Mouse (Mus musculus) CH12.LX (cell line): ENCODE results near the gene Cd164. TPM values are rescaled to one million over a fixed set of nuclear protein-coding genes. Genes with fewer than 3 reads are reported as not detected.

Experiments used
- DNase-seq: peaks from one replicate; pipeline ENCODE4 v3.0.0-alpha.2; 2013; ENCODE audit errors: extremely low read depth
- H3K27ac ChIP-seq: 2 replicates; pipeline ENCODE4 v1.5.1; 2012; ENCODE audit warnings: low read depth, mild to moderate bottlenecking, control low read depth, moderate library complexity; ENCODE audit not compliant: insufficient read depth
- H3K27me3 ChIP-seq: replicated peaks from 2 replicates; pipeline ENCODE3; 2012; ENCODE audit warnings: inconsistent platforms
- H3K36me3 ChIP-seq, 2 experiments: replicated peaks in 1 of 2; 2 replicates each; pipeline versions ENCODE3 to v1.6.1; 2012; ENCODE audit warnings: inconsistent platforms in 1 of 2, low read length in 1 of 2, mild to moderate bottlenecking in 1 of 2, mixed read lengths in 1 of 2, moderate library complexity in 1 of 2; ENCODE audit not compliant: control insufficient read depth in 1 of 2, insufficient read depth in 1 of 2
- H3K4me1 ChIP-seq, 2 experiments: 2 replicates each; pipeline ENCODE4 v1.6.1; 2012; ENCODE audit warnings: inconsistent platforms in 1 of 2, moderate library complexity in 1 of 2; ENCODE audit not compliant: insufficient read depth in 2 of 2, control insufficient read depth in 1 of 2
- H3K4me2 ChIP-seq: 2 replicates; pipeline ENCODE4 v1.6.1; 2012; ENCODE audit warnings: low read depth, mild to moderate bottlenecking, control low read depth; ENCODE audit not compliant: poor library complexity, insufficient read depth, severe bottlenecking
- H3K4me3 ChIP-seq, 3 experiments: fragments of 150-350 bp in 1 of 3; sonication (generic) in 1 of 3; replicated peaks in 1 of 3; 2 replicates each; pipeline versions ENCODE3 to v1.5.1; 2011 to 2012; ENCODE audit warnings: low read depth in 2 of 3, low read length in 2 of 3, mild to moderate bottlenecking in 2 of 3, moderate library complexity in 2 of 3, control low read depth in 1 of 3, improper control_type of control experiment in 1 of 3, inconsistent platforms in 1 of 3, mixed read lengths in 1 of 3; ENCODE audit not compliant: poor library complexity in 1 of 3
- H3K79me2 ChIP-seq: replicated peaks from 2 replicates; pipeline ENCODE4 v1.6.1; 2012; ENCODE audit warnings: mild to moderate bottlenecking, moderate library complexity; ENCODE audit not compliant: control insufficient read depth, poor library complexity, insufficient read depth, severe bottlenecking; ENCODE audit errors: extremely low read depth
- H3K9ac ChIP-seq: 2 replicates; pipeline ENCODE4 v1.6.1; 2012; ENCODE audit warnings: low read depth, mild to moderate bottlenecking, control low read depth, moderate library complexity; ENCODE audit not compliant: insufficient read depth
- H3K9me3 ChIP-seq: replicated peaks from 2 replicates; pipeline ENCODE3; 2012; ENCODE audit warnings: low read length, inconsistent platforms, mixed read lengths
- CTCF ChIP-seq, 2 experiments: IDR thresholded peaks in 1 of 2; conservative IDR thresholded peaks in 1 of 2; 2 replicates each; pipeline ENCODE4 v1.5.1; 2011 to 2012; ENCODE audit warnings: low read depth in 2 of 2, low read length in 2 of 2, improper control_type of control experiment in 1 of 2, inconsistent platforms in 1 of 2, mild to moderate bottlenecking in 1 of 2, moderate library complexity in 1 of 2
- ELF1 ChIP-seq: IDR thresholded peaks from 2 replicates; pipeline ENCODE4 v1.6.1; 2014; ENCODE audit warnings: low read depth, mild to moderate bottlenecking, inconsistent platforms, low read length, improper control_type of control experiment
- EP300 ChIP-seq: IDR thresholded peaks from 2 replicates; pipeline ENCODE4 v1.6.1; 2011; ENCODE audit warnings: low read length, improper control_type of control experiment
- ETS1 ChIP-seq: conservative IDR thresholded peaks from 2 replicates; pipeline ENCODE4 v1.6.1; 2012; ENCODE audit warnings: low read depth, mild to moderate bottlenecking, inconsistent platforms, low read length, improper control_type of control experiment, moderate library complexity
- HCFC1 ChIP-seq: IDR thresholded peaks from 2 replicates; pipeline ENCODE4 v1.6.1; 2012; ENCODE audit warnings: low read depth, mild to moderate bottlenecking, inconsistent platforms, low read length, improper control_type of control experiment
- JUN ChIP-seq: IDR thresholded peaks from 2 replicates; pipeline ENCODE4 v1.6.1; 2011; ENCODE audit warnings: low read depth, mild to moderate bottlenecking, low read length, improper control_type of control experiment, moderate library complexity; ENCODE audit not compliant: insufficient read depth
- MAZ ChIP-seq: IDR thresholded peaks from 2 replicates; pipeline ENCODE4 v1.6.1; 2012; ENCODE audit warnings: low read depth, mild to moderate bottlenecking, inconsistent platforms, low read length, improper control_type of control experiment, moderate library complexity
- MEF2A ChIP-seq: IDR thresholded peaks from 2 replicates; pipeline ENCODE4 v1.6.1; 2014; ENCODE audit warnings: low read depth, mild to moderate bottlenecking, inconsistent platforms, low read length, improper control_type of control experiment, borderline replicate concordance
- MYC ChIP-seq: IDR thresholded peaks from 2 replicates; pipeline ENCODE4 v1.6.1; 2011; ENCODE audit warnings: low read depth, mild to moderate bottlenecking, improper control_type of control experiment, low read length
- NELFE ChIP-seq: IDR thresholded peaks from 2 replicates; pipeline ENCODE4 v1.6.1; 2011; ENCODE audit warnings: low read depth, low read length, improper control_type of control experiment
- NRF1 ChIP-seq: IDR thresholded peaks from 2 replicates; pipeline ENCODE4 v1.6.1; 2014; ENCODE audit warnings: low read depth, mild to moderate bottlenecking, inconsistent platforms, low read length, improper control_type of control experiment, moderate library complexity
- PAX5 ChIP-seq: IDR thresholded peaks from 2 replicates; pipeline ENCODE4 v1.6.1; 2012; ENCODE audit warnings: low read length, inconsistent platforms, mixed read lengths
- POLR2A ChIP-seq: IDR thresholded peaks from 2 replicates; pipeline ENCODE4 v1.6.1; 2011; ENCODE audit warnings: low read depth, mild to moderate bottlenecking, improper control_type of control experiment, low read length
- POLR2AphosphoS2 ChIP-seq: IDR thresholded peaks from 2 replicates; pipeline ENCODE4 v1.6.1; 2011; ENCODE audit warnings: low read depth, low read length, improper control_type of control experiment
- RAD21 ChIP-seq: IDR thresholded peaks from 2 replicates; pipeline ENCODE4 v1.6.1; 2011; ENCODE audit warnings: low read depth, mild to moderate bottlenecking, low read length, improper control_type of control experiment, moderate library complexity
- RCOR1 ChIP-seq: conservative IDR thresholded peaks from 2 replicates; pipeline ENCODE4 v1.6.1; 2012; ENCODE audit warnings: low read depth, mild to moderate bottlenecking, inconsistent platforms, low read length, improper control_type of control experiment
- SMC3 ChIP-seq: IDR thresholded peaks from 2 replicates; pipeline ENCODE4 v1.6.1; 2011; ENCODE audit warnings: low read depth, low read length, improper control_type of control experiment
- TBP ChIP-seq: conservative IDR thresholded peaks from 2 replicates; pipeline ENCODE4 v1.6.1; 2011; ENCODE audit warnings: low read depth, low read length, improper control_type of control experiment
- ZKSCAN1 ChIP-seq: IDR thresholded peaks from 2 replicates; pipeline ENCODE4 v1.6.1; 2012; ENCODE audit warnings: low read depth, inconsistent platforms, low read length, improper control_type of control experiment, borderline replicate concordance
- dilution Hi-C: fragments of 300-500 bp; cut with MboI; formaldehyde crosslinking; loops from 2 replicates; pipeline ENCODE4 v1.14.3; 2020; ENCODE audit warnings: low sequenced_read_pairs; ENCODE audit not compliant: extremely low pct_unique_long_range_greater_than_20kb, extremely low pct_ligation_motif_present
- in situ Hi-C: fragments of 300-500 bp; cut with MboI; formaldehyde crosslinking; loops from 3 replicates; pipeline ENCODE4 v1.14.3; 2019; ENCODE audit warnings: low sequenced_read_pairs, low pct_ligation_motif_present, low pct_unique_long_range_greater_than_20kb, mixed read lengths
- polyA plus RNA-seq: library from polyadenylated mRNA; unstranded; fragments of >175 nt; gene quantifications from 2 replicates; pipeline ENCODE4 v1.2.1, GENCODE M21; 2012; ENCODE audit warnings: low read depth; ENCODE audit not compliant: insufficient read length
- total RNA-seq, 2 experiments: library from RNA; depleted of rRNA; stranded (reverse); fragments of 300-350 nt in 1 of 2; fragments of >200 nt in 1 of 2; gene quantifications; 2 replicates each; pipeline ENCODE4 v1.2.3; 2012 to 2014

Cd164 gene
- total and polyA plus RNA-seq, 3 experiments: 41.0 to 191 (median 151) TPM

- in situ Hi-C loops: no loop called here
- Histone ChIP-seq H3K27ac (no peak overlapping the region), H3K36me3 (peaks cover 42 to 54% of the 10 kb centered on the region in 2 experiments), H3K79me2 (no peaks in the 10 kb centered on the region), H3K9me3 (no peaks in the 10 kb centered on the region)
- no peak for DNase-seq
- no peak for TF ChIP-seq MAZ
- no peak for TF ChIP-seq RCOR1
- no peak for TF ChIP-seq POLR2A
- TF ChIP-seq EP300: no peak
- no peak for TF ChIP-seq ETS1
- TF ChIP-seq NRF1: no peak
- TF ChIP-seq, all 38 proteins: peak for 0
- no peaks in the 10 kb centered on the region for H3K27me3 ChIP-seq
- dilution Hi-C loops: no loop called here
- H3K4me1 ChIP-seq: peaks cover 4 to 17% of the 10 kb centered on the region in 2 experiments; a peak in 3 of 4 replicates
- H3K4me2 ChIP-seq: peak overlapping the region; percentile 60; the same call in 1 of the 2 replicates
- H3K4me3 ChIP-seq: no peak overlapping the region
- no peak overlapping the region for H3K9ac ChIP-seq
Measured at GRCm38 (mm10) chr10:41488877-41489276, 30.3 kb upstream of the Cd164 start.

- H3K9ac ChIP-seq: peak overlapping the region; percentile 63; the same call in 1 of the 2 replicates
- H3K4me2 ChIP-seq: peak overlapping the region; percentile 60
- peak overlapping the region in 2 of 3 experiments; percentile 69 to 79 for H3K4me3 ChIP-seq
- H3K36me3 ChIP-seq: peaks cover 37 to 50% of the 10 kb centered on the region in 2 experiments
- no peaks in the 10 kb centered on the region for H3K27me3 ChIP-seq
- no peaks in the 10 kb centered on the region for H3K79me2 ChIP-seq
- H3K9me3 ChIP-seq: no peaks in the 10 kb centered on the region
- H3K27ac ChIP-seq: no peak overlapping the region
- dilution Hi-C loops (no loop called here), in situ Hi-C loops (no loop called here)
- peaks cover 4 to 17% of the 10 kb centered on the region in 2 experiments; a peak in 3 of 4 replicates for H3K4me1 ChIP-seq
- TF ChIP-seq ETS1 (no peak), POLR2AphosphoS2 (no peak), ZKSCAN1 (no peak), POLR2A (no peak), TBP (no peak), NELFE (no peak), MEF2A (no peak), NRF1 (no peak), ELF1 (no peak), SMC3 (no peak), RAD21 (no peak), CTCF (conservative IDR thresholded peaks at IDR 0.05 in 1 of 2, IDR thresholded peaks at IDR 0.05 in 1 of 2; ENCODE audit: low read depth in 2 of 2, low read length in 2 of 2) (no peak), PAX5 (no peak), JUN (no peak), HCFC1 (no peak), MYC (no peak)
- no peak for DNase-seq
Measured at GRCm38 (mm10) chr10:41489294-41489693, 29.9 kb upstream of the Cd164 start.
